Mouse (Mus musculus) C2C12 (cell line): ENCODE measurements around the gene Ercc1.

ENCODE experiments used
- CEBPB ChIP-seq: IDR thresholded peaks from one replicate; pipeline ENCODE4 v1.6.1; 2011; ENCODE audit warnings: low read depth, mild to moderate bottlenecking, control low read depth, moderate library complexity
- CTCF ChIP-seq: IDR thresholded peaks from one replicate; pipeline ENCODE4 v1.5.1; 2011; ENCODE audit not compliant: control insufficient read depth, insufficient read depth, insufficient read length
- FOSL1 ChIP-seq: IDR thresholded peaks from one replicate; pipeline ENCODE4 v1.8.0; 2011; ENCODE audit warnings: mild to moderate bottlenecking, low read length; ENCODE audit not compliant: poor library complexity, insufficient read depth, severe bottlenecking
- MAX ChIP-seq: IDR thresholded peaks from one replicate; pipeline ENCODE4 v1.6.1; 2011; ENCODE audit warnings: mild to moderate bottlenecking, control low read depth
- MYOD1 ChIP-seq: IDR thresholded peaks from one replicate; pipeline ENCODE4 v1.6.1; 2011; ENCODE audit warnings: low read depth; ENCODE audit not compliant: control insufficient read depth, insufficient read length
- MYOG ChIP-seq: IDR thresholded peaks from one replicate; pipeline ENCODE4 v1.6.1; 2011; ENCODE audit not compliant: control insufficient read depth, insufficient read length; ENCODE audit errors: extremely low read depth
- USF1 ChIP-seq: IDR thresholded peaks from one replicate; pipeline ENCODE4 v1.6.1; 2011; ENCODE audit warnings: low read depth, mild to moderate bottlenecking, control low read depth, moderate library complexity

DNA sequence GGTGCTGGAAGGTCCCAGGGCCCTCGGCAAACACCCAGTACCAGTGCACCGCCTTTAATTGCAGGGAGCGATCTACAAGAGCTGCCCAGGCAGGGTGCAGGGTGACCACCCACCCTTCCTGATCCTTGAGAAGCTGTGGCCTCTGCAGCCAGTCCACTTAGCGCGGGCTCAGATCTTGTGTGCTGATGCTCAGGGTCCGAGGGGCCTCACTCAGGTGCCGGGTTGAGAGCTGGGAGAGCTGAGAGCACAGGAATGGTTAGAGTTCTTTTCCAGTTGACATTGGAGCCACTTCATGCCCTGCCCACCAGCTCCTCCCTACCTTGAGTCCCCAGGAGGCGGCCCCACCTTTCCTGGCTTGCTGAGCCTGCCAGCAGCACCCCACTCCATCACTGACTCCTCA is 49.9 kb downstream of the Ercc1 start:
- TF ChIP-seq CTCF (no peak), MYOG (no peak), MAX (no peak), CEBPB (no peak), FOSL1 (no peak), USF1 (no peak), MYOD1 (no peak)
